Mouse (Mus musculus): Measurements from ENCODE around the gene Smad1. TPM values are rescaled to one million over a fixed set of nuclear protein-coding genes. Genes with fewer than 3 reads are reported as not detected.
A peak's percentile ranks its signal among the peaks of the same experiment; 100 is the strongest.
"Not testable (repeated sequence)": the region's sequence is repeated elsewhere in the genome, so short reads cannot be mapped to it uniquely, and the experiment has no call there.

Gene Smad1
- 10 to 100 TPM; 29.0 to 33.2 TPM for total RNA-seq (2021)
- long read RNA-seq, transcript Smad1-202 (7 exons, 3,099 nt), result major isoform, 16 of 28 reads
- long read RNA-seq, partial matches to known transcripts, result 12 of 28 reads
- long read RNA-seq, other reads (novel, unspliced or antisense), result 0 of 28 reads

DNA sequence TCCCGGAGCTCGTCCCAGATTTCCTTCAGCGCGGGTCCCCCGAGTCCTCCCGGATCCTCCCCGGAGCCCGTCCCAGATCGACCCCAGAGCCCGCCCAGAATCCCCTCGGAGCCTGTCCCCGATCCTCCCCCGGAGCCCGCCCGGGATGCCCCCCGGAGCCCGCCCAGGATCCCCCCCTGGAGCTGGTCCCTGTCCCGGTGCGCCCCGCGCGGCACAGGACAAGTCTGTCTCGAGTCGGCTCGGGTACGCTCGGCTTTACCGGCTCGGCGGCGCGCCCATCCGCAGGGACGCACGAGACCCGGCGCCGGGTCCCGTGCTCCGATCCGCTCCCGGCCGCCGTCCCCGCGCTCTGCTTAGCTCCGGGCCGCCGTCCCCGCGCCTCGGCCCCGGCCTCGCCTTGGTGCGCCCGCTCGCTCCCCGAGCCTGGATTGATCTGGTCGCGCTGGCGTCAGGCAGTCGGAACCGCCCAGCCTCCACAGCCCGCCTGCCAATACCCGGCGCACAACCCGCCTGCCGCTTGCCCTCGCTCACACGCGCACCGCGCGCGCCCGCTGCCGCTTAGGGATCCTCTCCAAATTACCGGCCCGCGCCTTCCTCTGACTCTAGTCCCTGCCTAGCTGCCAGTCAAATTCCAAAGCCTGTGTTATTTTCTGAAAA is at the start of gene Smad1:
Smad1 (minus strand) TSS at position 525 of the 657 bp plus-strand sequence.
- peak; percentile 96 to 97 for DNase-seq (ENCODE audit: low spot score in 2 of 2)

DNA sequence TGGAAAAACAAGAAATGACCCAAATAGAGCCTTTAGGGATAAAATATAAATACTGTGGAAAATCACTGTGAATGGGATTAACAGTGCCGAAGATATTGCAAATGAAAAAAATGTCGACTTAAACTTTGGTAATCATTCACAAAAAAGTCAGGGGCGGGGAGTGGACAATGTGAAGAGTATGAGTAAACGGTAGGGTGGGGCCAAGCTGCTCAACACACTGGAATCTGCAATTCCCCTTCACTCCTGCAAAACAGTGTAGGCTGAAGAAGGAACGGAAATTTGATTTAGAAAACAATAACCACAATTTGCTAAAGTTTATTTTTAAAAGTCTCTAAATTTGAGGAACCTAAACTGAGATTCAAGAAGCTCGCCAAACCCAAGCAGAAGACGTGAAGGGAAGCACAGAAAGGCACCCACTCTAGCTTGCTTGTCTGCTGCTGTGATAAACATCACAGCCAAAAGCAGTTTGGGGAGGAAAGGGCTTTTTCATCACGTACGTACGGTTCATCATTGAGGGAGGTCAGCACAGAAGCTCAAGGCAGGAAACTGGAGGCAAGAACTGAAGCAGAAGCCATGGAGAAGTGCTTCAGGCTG is 48.0 kb upstream of the Smad1 start:
- DNase-seq (ENCODE audit: low spot score in 2 of 2), result no peak

DNA sequence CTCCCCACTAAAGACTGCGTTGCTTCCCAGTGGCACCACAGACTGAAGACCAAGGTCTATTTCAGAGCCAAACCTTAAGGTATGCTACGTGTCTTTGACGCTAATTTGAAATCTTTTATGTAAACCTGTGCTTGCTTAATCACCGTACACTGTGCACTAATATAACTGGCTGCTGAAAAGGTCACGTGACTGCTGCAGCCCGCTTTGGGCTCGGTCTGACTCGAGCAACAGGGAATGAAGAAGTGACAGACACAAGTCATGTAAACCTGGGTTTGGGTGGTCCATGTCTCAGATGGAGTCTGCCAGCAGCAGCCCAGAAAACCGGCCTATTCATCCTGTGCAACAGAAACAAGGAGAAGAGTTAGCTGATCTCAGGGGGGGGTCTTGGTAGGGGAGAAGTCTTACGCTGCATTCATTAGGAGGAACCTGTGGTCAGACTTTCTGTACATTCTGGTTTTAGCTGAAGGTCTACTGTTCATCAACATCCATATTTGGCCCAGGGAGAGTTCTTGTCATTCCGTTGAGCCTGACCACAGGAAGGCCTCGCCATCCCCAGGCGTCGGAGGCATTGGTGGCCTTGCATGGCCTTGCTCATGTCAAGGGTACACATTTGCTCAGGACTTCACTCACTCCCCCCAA is 44.3 kb upstream of the Smad1 start:
- no peak for DNase-seq (ENCODE audit: low spot score in 2 of 2)

DNA sequence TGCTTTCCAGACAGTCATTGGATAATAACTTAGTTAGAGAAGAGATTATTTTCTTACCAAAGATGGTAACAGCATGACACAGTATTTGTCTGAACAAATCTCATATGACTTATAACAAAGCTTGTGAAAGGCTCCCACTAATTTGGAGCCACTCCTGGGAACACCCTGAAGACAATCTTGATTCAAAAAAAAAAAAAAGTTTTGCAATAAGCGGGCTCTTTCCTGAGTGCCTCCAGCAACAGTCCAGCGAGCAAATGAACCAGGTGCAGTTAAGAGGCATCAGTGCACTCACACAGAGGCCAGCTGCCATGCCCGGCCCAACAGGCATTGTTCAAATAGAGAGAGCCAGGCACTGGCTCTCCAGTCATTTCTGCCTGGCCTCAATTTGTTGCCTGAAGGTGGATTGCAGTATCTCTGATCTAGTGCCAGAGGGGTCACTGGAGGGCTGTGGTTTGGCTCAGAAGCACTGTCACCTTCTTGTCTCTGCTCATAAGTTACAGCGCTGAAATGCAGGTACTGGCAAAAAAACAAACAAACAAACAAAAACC is 34.7 kb upstream of the Smad1 start:
- no peak for DNase-seq (ENCODE audit: low spot score in 2 of 2)

DNA sequence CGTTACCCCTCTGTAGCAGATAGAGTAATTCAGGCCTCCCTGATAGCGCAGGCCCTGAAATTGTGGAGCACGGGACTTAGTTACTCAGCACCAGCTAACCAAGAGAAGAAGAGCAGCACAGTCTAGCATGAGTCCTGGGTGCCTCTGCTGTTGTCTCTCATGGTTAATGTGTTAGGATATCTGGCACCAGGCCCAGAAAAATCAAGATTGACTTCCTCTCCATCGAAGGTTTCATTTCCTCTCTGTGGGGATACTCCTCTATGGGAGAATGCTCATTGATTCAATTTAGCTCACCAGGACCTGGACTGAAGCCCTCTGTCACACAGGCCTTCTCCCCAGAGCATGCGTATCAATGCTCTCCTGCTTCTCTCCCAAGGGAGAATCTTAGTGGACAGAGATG is 15.6 kb upstream of the Smad1 start:
- no peak for DNase-seq (ENCODE audit: low spot score in 2 of 2)

- DNase-seq (ENCODE audit: low spot score in 2 of 2), result no peak
These were observed 11.2 kb upstream of the Smad1 start for GRCm38 (mm10) chr8:79410501-79410900.

DNA sequence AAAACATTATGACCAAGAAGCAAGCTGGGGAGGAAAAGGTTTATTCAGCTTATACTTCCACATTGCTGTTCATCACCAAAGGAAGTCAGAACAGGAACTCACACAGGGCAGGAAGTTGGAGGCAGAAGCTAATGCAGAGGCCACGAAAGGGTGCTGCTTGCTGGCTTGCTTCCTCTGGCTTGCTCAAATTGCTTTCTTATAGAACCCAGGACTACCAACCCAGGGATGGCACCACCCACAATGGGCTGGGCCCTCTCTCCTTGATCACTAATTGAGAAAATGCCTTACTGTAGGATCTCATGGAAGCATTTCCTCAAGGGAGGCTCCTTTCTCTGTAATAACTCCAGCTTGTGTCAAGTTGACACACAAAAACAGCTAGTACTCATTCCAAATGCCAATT is 8.0 kb upstream of the Smad1 start:
- not testable (repeated sequence) for DNase-seq (ENCODE audit: low spot score in 2 of 2)

DNA sequence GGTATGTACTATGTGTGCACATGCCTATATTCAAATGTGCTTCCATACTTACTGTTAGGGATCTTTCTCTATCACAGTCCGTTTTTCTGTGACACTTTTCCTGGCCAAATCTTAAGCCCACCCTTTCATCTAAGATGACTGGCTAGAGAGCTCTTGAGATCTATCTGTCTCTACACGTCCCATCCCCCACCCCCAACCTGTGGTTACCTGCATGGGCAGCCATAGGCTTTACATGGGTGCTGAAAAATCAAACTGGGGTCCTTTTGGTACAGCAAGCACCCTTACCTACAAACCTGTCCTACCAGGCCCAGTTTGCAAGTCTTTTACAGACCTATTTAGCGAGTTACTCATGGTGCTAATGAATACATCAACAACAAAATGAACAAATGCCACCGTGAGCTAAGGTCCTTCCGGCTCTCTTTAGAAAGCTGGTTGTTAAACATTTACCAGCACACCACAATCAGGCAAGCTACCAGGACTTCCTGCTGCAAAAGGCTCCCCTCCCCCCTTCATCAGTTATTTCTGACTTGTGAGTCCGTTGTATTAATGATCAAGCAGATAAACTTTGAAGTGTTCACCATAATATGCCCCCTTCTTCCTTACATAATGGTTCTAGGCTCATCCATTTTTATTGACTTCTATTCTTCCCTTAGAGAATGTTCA is 5.7 kb upstream of the Smad1 start:
- DNase-seq (ENCODE audit: low spot score in 2 of 2), result no peak

DNA sequence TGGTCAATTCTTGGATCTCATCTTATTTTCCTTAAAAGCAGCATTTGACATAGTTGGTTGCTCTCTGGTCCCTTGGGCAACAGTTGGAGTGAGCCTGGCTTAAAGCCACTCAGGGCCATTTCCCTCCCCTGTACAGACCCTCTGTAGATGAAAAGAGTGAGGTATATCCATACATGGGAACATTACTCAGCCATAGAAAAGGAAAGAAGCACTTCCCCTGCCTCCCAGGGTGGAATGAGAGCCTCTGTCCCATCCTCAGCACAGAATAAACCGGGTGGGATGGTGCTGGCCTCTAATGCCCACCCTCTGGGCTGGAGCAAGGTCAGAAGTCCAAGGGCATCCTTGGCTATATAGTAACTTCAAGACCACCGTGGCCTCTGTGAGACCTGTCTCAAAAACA is 1.4 kb upstream of the Smad1 start:
- no peak for DNase-seq (ENCODE audit: low spot score in 2 of 2)

- peak; percentile 42 to 55 for DNase-seq (ENCODE audit: low spot score in 2 of 2)
These were observed 902 bp downstream of the Smad1 start for GRCm38 (mm10) chr8:79398251-79398981.

DNA sequence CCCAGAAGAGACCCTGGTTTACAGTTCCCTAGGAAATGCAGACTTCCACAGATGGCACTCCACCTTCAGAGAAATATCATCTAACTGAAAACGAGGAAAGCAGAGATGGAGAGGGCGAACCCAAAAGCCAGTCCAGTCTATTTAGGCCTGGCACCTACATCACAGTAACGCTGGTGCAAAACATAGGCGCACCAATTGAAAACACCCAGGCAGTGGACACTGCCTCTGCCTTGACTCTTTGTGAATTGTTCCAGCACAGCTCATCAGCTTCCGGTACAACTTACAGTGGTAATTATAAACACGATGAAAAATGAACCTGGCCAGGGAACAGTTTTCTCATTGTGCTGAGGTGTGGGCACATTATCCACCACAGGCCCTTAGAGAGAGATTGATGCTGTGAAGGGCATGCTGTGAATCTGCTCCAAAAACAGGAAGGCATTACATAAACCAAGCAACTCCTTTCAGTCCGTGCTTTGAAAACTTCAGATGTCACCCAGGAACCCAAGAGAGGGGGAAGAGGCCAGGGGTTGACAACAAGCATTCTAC is 1.5 kb downstream of the Smad1 start:
- peak in 1 of 2 experiments; percentile 18 for DNase-seq (ENCODE audit: low spot score in 2 of 2)

DNA sequence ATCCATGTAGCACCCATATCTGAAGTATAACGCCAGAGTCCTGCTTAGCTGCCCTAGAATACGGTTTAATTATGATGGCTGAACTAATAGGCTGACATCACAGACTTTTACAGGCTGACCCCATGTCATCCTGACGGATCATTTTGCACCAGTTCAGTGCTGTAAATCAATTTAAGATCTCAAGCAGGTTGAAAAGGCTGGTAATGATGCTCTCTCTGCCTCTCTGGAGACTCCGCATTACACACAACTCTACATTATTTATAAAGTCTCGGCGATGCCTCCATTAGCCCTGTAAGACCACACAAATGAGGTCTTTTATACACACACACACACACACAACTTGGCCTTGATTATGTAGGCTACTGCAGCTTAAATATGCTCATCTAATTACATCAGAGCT is 2.4 kb downstream of the Smad1 start:
- no peak for DNase-seq (ENCODE audit: low spot score in 2 of 2)

DNA sequence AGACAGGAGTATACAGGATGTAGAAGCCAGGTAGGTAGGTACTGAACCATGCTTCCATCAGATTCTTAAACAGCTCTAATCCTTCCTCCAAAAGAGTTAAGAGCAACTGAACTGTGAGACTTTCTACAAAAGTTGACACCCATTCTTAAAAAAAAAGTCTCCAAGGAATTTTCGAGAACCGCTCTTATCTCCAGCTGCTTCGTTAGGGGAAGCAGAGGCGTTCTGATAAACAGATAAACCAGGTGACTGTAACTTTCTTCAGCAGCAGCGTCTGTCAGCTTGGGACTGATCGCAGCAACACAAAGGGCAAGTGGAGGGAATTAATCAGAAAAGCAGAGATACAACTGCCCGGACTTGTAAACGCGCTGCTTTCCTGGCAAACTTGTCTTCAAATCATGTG is 5.3 kb downstream of the Smad1 start:
- DNase-seq (ENCODE audit: low spot score in 2 of 2), result no peak

DNA sequence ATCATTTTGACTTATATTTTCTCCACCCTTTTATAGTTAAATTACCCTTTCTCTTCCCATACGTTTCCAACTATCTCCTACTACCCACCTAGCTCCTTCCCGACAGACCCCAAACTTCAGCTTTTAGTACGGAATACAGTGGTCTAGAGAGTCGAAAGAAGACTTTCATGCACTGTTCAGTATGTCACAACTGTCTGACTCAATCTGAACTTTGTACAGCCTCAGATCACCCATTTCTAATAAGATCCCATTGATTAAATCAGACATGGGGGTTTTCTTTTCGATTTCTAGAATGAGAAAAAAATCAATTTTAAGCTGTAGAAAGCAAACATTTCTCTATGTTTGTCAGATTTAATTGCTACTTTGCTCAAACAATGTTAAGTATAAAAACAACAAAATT is 6.1 kb downstream of the Smad1 start:
- no peak for DNase-seq (ENCODE audit: low spot score in 2 of 2)

- no peak for DNase-seq (ENCODE audit: low spot score in 2 of 2)
These were observed 6.7 kb downstream of the Smad1 start for GRCm38 (mm10) chr8:79392649-79393048.

DNA sequence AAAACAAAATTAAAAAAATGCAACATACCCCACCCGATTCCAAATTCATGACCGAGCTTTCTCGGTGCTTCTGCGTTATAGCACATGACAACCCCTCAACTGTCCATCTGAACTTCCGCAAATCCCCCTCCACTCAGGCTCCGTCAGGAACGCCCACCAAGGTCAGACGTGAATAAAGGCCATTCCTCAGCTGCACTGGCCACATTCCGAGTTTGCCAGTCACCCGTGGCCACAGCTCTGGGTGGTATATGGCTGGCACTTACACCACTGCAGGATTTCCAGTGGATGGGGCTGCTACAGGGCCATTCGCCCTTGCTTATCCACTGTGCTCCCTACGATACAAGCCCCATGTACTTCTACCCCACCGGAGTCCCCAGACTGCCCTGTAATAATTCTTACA is 7.9 kb downstream of the Smad1 start:
- no peak for DNase-seq (ENCODE audit: low spot score in 2 of 2)

GRCm38 (mm10) chr8:79389074-79389786 is 10.1 kb downstream of the Smad1 start:
- no peak for DNase-seq (ENCODE audit: low spot score in 2 of 2)

DNA sequence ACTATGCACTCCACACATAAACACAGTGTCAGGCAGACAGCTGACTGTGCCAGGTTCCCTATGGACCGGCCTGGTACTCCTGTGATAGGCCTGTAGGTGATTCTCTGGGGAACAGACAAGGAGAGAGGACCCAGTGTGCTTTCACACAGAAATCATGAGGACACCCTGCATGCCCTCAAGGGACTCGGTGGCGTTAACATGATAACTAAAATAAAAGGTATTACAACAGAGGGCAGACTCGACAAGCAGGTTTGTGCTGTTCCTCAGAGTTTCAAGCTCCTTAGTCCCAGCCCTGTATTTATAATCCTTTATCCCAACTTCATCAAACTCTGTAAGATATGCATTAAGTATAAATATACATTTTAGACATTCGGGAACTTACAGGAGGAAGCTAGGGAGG is 12.5 kb downstream of the Smad1 start:
- DNase-seq (ENCODE audit: low spot score in 2 of 2), result no peak

GRCm38 (mm10) chr8:79386358-79386757 is 13.0 kb downstream of the Smad1 start:
- no peak for DNase-seq (ENCODE audit: low spot score in 2 of 2)
